Mouse (Mus musculus): ENCODE measurements around the gene Fgf11. TPM values are rescaled to one million over a fixed set of nuclear protein-coding genes. Genes with fewer than 3 reads are reported as not detected.

Fgf11 gene
- polyA plus RNA-seq, 1 experiment from 2014 or later = 9.1 TPM

GRCm38 (mm10) chr11:69804972-69805909 is 3.6 kb upstream of the Fgf11 start, which contains the start of gene Tmem102:
Gene Tmem102, minus strand, starts transcription at chr11:69805624.
- no peak within 1 kb of the TSS for H3K27ac ChIP-seq (ENCODE audit: low read depth, low read length)
- H3K9me3 ChIP-seq (ENCODE audit: control insufficient read depth, low read length) = no peaks in the 10 kb centered on the region
- WGBS = 6% methylated on average over 29 of the region's 29 CpGs
- no peak for ATAC-seq (ENCODE audit: low read depth)
- H3K4me1 ChIP-seq (ENCODE audit: control insufficient read depth, insufficient read depth, low read length) = peaks cover 29% of the 10 kb centered on the region
- peak within 1 kb of the TSS; percentile 96; the same call in 1 of the 2 replicates for H3K4me2 ChIP-seq (ENCODE audit: low read depth, low read length)
- 0 out of 2 replicates have a peak within 1 kb of the TSS, but pooled peaks have one; percentile 34 for H3K9ac ChIP-seq (replicated peaks; ENCODE audit: low read depth, low read length)
- peaks cover 11% of the 10 kb centered on the region for H3K27me3 ChIP-seq (ENCODE audit: control insufficient read depth, insufficient read depth, low read length)
- no peak within 1 kb of the TSS for H3K4me3 ChIP-seq (ENCODE audit: low read depth, low read length)
- H3K36me3 ChIP-seq (ENCODE audit: control insufficient read depth, insufficient read depth, low read length) = no peaks in the 10 kb centered on the region

GRCm38 (mm10) chr11:69804652-69804940 is 2.9 kb upstream of the Fgf11 start:
- H3K9me3 ChIP-seq (ENCODE audit: control insufficient read depth, low read length) = no peaks in the 10 kb centered on the region
- H3K4me3 ChIP-seq (ENCODE audit: low read depth, low read length) = no peak overlapping the region
- WGBS = 4% methylated on average over 12 of the region's 12 CpGs
- H3K36me3 ChIP-seq (ENCODE audit: control insufficient read depth, insufficient read depth, low read length) = no peaks in the 10 kb centered on the region
- peak overlapping the region; percentile 96; the same call in 1 of the 2 replicates for H3K4me2 ChIP-seq (ENCODE audit: low read depth, low read length)
- no peak for ATAC-seq (ENCODE audit: low read depth)
- peaks cover 11% of the 10 kb centered on the region for H3K27me3 ChIP-seq (ENCODE audit: control insufficient read depth, insufficient read depth, low read length)
- 0 out of 2 replicates have a peak overlapping the region, but pooled peaks have one; percentile 34 for H3K9ac ChIP-seq (replicated peaks; ENCODE audit: low read depth, low read length)
- no peak overlapping the region for H3K27ac ChIP-seq (ENCODE audit: low read depth, low read length)
- H3K4me1 ChIP-seq (ENCODE audit: control insufficient read depth, insufficient read depth, low read length) = peaks cover 31% of the 10 kb centered on the region

GRCm38 (mm10) chr11:69803786-69804651 is 2.4 kb upstream of the Fgf11 start:
- no peaks in the 10 kb centered on the region for H3K36me3 ChIP-seq (ENCODE audit: control insufficient read depth, insufficient read depth, low read length)
- peak; percentile 36; the same call in 1 of the 2 replicates for ATAC-seq (ENCODE audit: low read depth)
- H3K4me2 ChIP-seq (ENCODE audit: low read depth, low read length) = peak overlapping the region; percentile 96
- peak overlapping the region; percentile 55 for H3K4me3 ChIP-seq (ENCODE audit: low read depth, low read length)
- H3K9ac ChIP-seq (replicated peaks; ENCODE audit: low read depth, low read length) = peak overlapping the region; percentile 50
- H3K27ac ChIP-seq (ENCODE audit: low read depth, low read length) = no peak overlapping the region
- H3K9me3 ChIP-seq (ENCODE audit: control insufficient read depth, low read length) = no peaks in the 10 kb centered on the region
- 1% methylated on average over 60 of the region's 60 CpGs for WGBS
- peaks cover 37% of the 10 kb centered on the region for H3K4me1 ChIP-seq (ENCODE audit: control insufficient read depth, insufficient read depth, low read length)
- H3K27me3 ChIP-seq (ENCODE audit: control insufficient read depth, insufficient read depth, low read length) = peaks cover 11% of the 10 kb centered on the region

GRCm38 (mm10) chr11:69803328-69803727 is 1.7 kb upstream of the Fgf11 start:
- WGBS = 1% methylated on average over 12 of the region's 12 CpGs
- ATAC-seq (ENCODE audit: low read depth) = no peak
- Histone ChIP-seq H3K4me3 (ENCODE audit: low read depth, low read length) (peak overlapping the region; percentile 55), H3K4me2 (ENCODE audit: low read depth, low read length) (peak overlapping the region; percentile 96), H3K9me3 (ENCODE audit: control insufficient read depth, low read length) (no peaks in the 10 kb centered on the region), H3K27me3 (ENCODE audit: control insufficient read depth, insufficient read depth, low read length) (peaks cover 11% of the 10 kb centered on the region), H3K9ac (replicated peaks; ENCODE audit: low read depth, low read length) (peak overlapping the region; percentile 50), H3K27ac (ENCODE audit: low read depth, low read length) (no peak overlapping the region; the same call in 1 of the 2 replicates), H3K36me3 (ENCODE audit: control insufficient read depth, insufficient read depth, low read length) (no peaks in the 10 kb centered on the region), H3K4me1 (ENCODE audit: control insufficient read depth, insufficient read depth, low read length) (peaks cover 40% of the 10 kb centered on the region)

DNA sequence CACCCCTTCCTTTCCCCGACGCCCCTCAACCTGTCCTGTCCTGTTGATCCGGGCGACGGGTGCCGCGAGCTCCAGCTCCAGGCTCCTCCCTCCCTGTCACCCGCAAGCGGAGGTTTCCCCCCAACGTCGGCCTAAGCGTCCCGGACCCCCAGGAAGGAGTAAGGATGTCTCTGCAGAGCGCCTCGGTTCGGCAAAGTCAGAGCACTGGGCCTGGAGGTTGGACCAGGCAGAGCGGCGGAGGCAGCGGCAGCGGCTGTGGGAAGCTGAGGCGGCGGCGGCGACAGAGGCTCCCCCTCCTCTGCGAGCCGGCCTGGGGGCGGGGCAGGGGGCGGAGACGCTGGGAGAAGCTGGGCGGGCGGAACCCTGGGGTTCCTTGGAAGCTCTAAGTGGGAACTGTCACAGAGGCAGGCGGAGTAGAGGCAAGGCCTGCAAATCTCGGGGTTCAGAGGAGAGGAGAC is 1.0 kb upstream of the Fgf11 start:
- peak overlapping the region; percentile 55 for H3K4me3 ChIP-seq (ENCODE audit: low read depth, low read length)
- H3K36me3 ChIP-seq (ENCODE audit: control insufficient read depth, insufficient read depth, low read length) = 0 out of 2 replicates have a peak, but pooled peaks cover under 1% of the 10 kb centered on the region
- H3K9me3 ChIP-seq (ENCODE audit: control insufficient read depth, low read length) = no peaks in the 10 kb centered on the region
- H3K9ac ChIP-seq (replicated peaks; ENCODE audit: low read depth, low read length) = peak overlapping the region; percentile 71
- peaks cover 11% of the 10 kb centered on the region for H3K27me3 ChIP-seq (ENCODE audit: control insufficient read depth, insufficient read depth, low read length)
- H3K27ac ChIP-seq (ENCODE audit: low read depth, low read length) = peak overlapping the region; percentile 66
- peak overlapping the region; percentile 96 for H3K4me2 ChIP-seq (ENCODE audit: low read depth, low read length)
- peaks cover 40% of the 10 kb centered on the region for H3K4me1 ChIP-seq (ENCODE audit: control insufficient read depth, insufficient read depth, low read length)
- WGBS = under 1% methylated on average over 33 of the region's 33 CpGs
- no peak for ATAC-seq (ENCODE audit: low read depth)

- Histone ChIP-seq H3K36me3 (ENCODE audit: control insufficient read depth, insufficient read depth, low read length) (0 out of 2 replicates have a peak, but pooled peaks cover 4% of the 10 kb centered on the region), H3K4me3 (ENCODE audit: low read depth, low read length) (peak overlapping the region; percentile 55), H3K4me2 (ENCODE audit: low read depth, low read length) (peak overlapping the region; percentile 96), H3K27ac (ENCODE audit: low read depth, low read length) (peak overlapping the region; percentile 95), H3K9ac (replicated peaks; ENCODE audit: low read depth, low read length) (peak overlapping the region; percentile 71), H3K27me3 (ENCODE audit: control insufficient read depth, insufficient read depth, low read length) (peaks cover 11% of the 10 kb centered on the region), H3K4me1 (ENCODE audit: control insufficient read depth, insufficient read depth, low read length) (peaks cover 40% of the 10 kb centered on the region), H3K9me3 (ENCODE audit: control insufficient read depth, low read length) (no peaks in the 10 kb centered on the region)
- ATAC-seq (ENCODE audit: low read depth) = peak; percentile 69
- 0% methylated on average over 36 of the region's 36 CpGs for WGBS
Measured at GRCm38 (mm10) chr11:69800392-69801197, 1.1 kb downstream of the Fgf11 start.

GRCm38 (mm10) chr11:69800138-69800391 is 1.6 kb downstream of the Fgf11 start:
- ATAC-seq (ENCODE audit: low read depth) = peak; percentile 10
- 2% methylated on average over 11 of the region's 11 CpGs for WGBS
- peak overlapping the region; percentile 95 for H3K27ac ChIP-seq (ENCODE audit: low read depth, low read length)
- peaks cover 40% of the 10 kb centered on the region for H3K4me1 ChIP-seq (ENCODE audit: control insufficient read depth, insufficient read depth, low read length)
- H3K27me3 ChIP-seq (ENCODE audit: control insufficient read depth, insufficient read depth, low read length) = peaks cover 8% of the 10 kb centered on the region
- H3K36me3 ChIP-seq (ENCODE audit: control insufficient read depth, insufficient read depth, low read length) = 0 out of 2 replicates have a peak, but pooled peaks cover 4% of the 10 kb centered on the region
- peak overlapping the region; percentile 71 for H3K9ac ChIP-seq (replicated peaks; ENCODE audit: low read depth, low read length)
- peak overlapping the region; percentile 96 for H3K4me2 ChIP-seq (ENCODE audit: low read depth, low read length)
- peak overlapping the region; percentile 55 for H3K4me3 ChIP-seq (ENCODE audit: low read depth, low read length)
- no peaks in the 10 kb centered on the region for H3K9me3 ChIP-seq (ENCODE audit: control insufficient read depth, low read length)

GRCm38 (mm10) chr11:69799394-69800137 is 2.1 kb downstream of the Fgf11 start:
- 7% methylated on average over 12 of the region's 12 CpGs for WGBS
- Histone ChIP-seq H3K4me1 (ENCODE audit: control insufficient read depth, insufficient read depth, low read length) (peaks cover 38% of the 10 kb centered on the region), H3K4me2 (ENCODE audit: low read depth, low read length) (peak overlapping the region; percentile 96), H3K36me3 (ENCODE audit: control insufficient read depth, insufficient read depth, low read length) (0 out of 2 replicates have a peak, but pooled peaks cover 4% of the 10 kb centered on the region), H3K27ac (ENCODE audit: low read depth, low read length) (peak overlapping the region; percentile 95), H3K9ac (replicated peaks; ENCODE audit: low read depth, low read length) (peak overlapping the region; percentile 71; the same call in 1 of the 2 replicates), H3K4me3 (ENCODE audit: low read depth, low read length) (peak overlapping the region; percentile 55), H3K9me3 (ENCODE audit: control insufficient read depth, low read length) (no peaks in the 10 kb centered on the region), H3K27me3 (ENCODE audit: control insufficient read depth, insufficient read depth, low read length) (peaks cover 3% of the 10 kb centered on the region; the same call in 1 of the 2 replicates)
- no peak for ATAC-seq (ENCODE audit: low read depth)

Data from neural tube, embryonic 14.5 days (tissue).